Comparison of ENCODE assay signal across 8 mouse cellular contexts in genomic region chr2:31298814-31299213, GRCm38 (mm10). TPM values are rescaled to one million over a fixed set of nuclear protein-coding genes. Genes with fewer than 3 reads are reported as not detected.
DNase-seq lines count a peak whose midpoint lies in the region; ATAC-seq and TF ChIP-seq lines count a peak whose summit lies in the region.

No protein-coding gene starts in this region.

- no peaks in the 10 kb centered on the region for H3K9me3 ChIP-seq in lung, postnatal 0 days (ENCODE audit: low read length)
- no peaks in the 10 kb centered on the region for H3K9me3 ChIP-seq in limb, embryonic 13.5 days

- H3K36me3 ChIP-seq in lung, postnatal 0 days (ENCODE audit: insufficient read depth, low read length), result no peaks in the 10 kb centered on the region
- peaks cover 7% of the 10 kb centered on the region; the same call in 1 of the 2 replicates for H3K36me3 ChIP-seq in limb, embryonic 13.5 days

- WGBS in lung, postnatal 0 days, result 22% methylated on average over 4 of the region's 4 CpGs
- whole genome bisulfite sequencing in limb, embryonic 13.5 days, result 48% methylated on average over 4 of the region's 4 CpGs

- H3K27me3 ChIP-seq in lung, postnatal 0 days (replicated peaks; ENCODE audit: insufficient read depth, low read length), result no peaks in the 10 kb centered on the region
- no peaks in the 10 kb centered on the region for H3K27me3 ChIP-seq in limb, embryonic 13.5 days

- DNase-seq in frontal cortex, postnatal 10 days (ENCODE audit: low spot score in 2 of 2), result no peak
- no peak for DNase-seq in lung, postnatal 0 days (ENCODE audit: low spot score)
- DNase-seq in lung, postnatal 14 days, result no peak
- no peak for DNase-seq in thymus, postnatal 25 days
- DNase-seq in layer of hippocampus, adult 9-11 months, result no peak
- no peak for DNase-seq in embryo, embryonic 10 days (ENCODE audit: low spot score)

- no peak overlapping the region for H3K27ac ChIP-seq in lung, postnatal 0 days (ENCODE audit: low read length)
- peak overlapping the region; percentile 44; the same call in 1 of the 2 replicates for H3K27ac ChIP-seq in limb, embryonic 13.5 days

- ATAC-seq in frontal cortex, adult (ENCODE audit: low TSS enrichment), result peak; percentile 48
- ATAC-seq in lung, postnatal 0 days, result no peak
- ATAC-seq in limb, embryonic 13.5 days (ENCODE audit: low FRiP score, low read depth), result no peak

- peak overlapping the region; percentile 57; the same call in 1 of the 2 replicates for H3K4me2 ChIP-seq in lung, postnatal 0 days (replicated peaks; ENCODE audit: low read depth, low read length)
- H3K4me2 ChIP-seq in limb, embryonic 13.5 days (replicated peaks), result peak overlapping the region; percentile 69

- no peak overlapping the region for H3K4me3 ChIP-seq in lung, postnatal 0 days (ENCODE audit: low read depth, low read length)
- H3K4me3 ChIP-seq in limb, embryonic 13.5 days, result peak overlapping the region; percentile 47

- no peak for TF ChIP-seq CTCF in lung, postnatal 0 days (IDR thresholded peaks at IDR 0.05)

- H3K4me1 ChIP-seq in lung, postnatal 0 days (ENCODE audit: insufficient read depth, low read depth, low read length), result 0 out of 2 replicates have a peak, but pooled peaks cover 6% of the 10 kb centered on the region
- peaks cover 10% of the 10 kb centered on the region for H3K4me1 ChIP-seq in limb, embryonic 13.5 days

- no peak for TF ChIP-seq EP300 in lung, postnatal 0 days (IDR thresholded peaks at IDR 0.05)

- no peak overlapping the region for H3K9ac ChIP-seq in lung, postnatal 0 days (replicated peaks; ENCODE audit: low read depth)
- H3K9ac ChIP-seq in limb, embryonic 13.5 days, result peak overlapping the region; percentile 62; the same call in 1 of the 2 replicates

RNA-seq across cellular contexts. Expression of gene Hmcn2, which starts 15.4 kb away (rescaled TPM):
- polyA plus RNA-seq in lung, postnatal 0 days (2015; fragmentation: Nextera tagmentation; extraction: Ambion mirVana), result 1.1 and 1.3 TPM in 2 replicates
- polyA plus RNA-seq in limb, embryonic 13.5 days (2015; fragmentation: Nextera tagmentation; extraction: Ambion mirVana), result 0.03 and 0.06 TPM in 2 replicates

RNA-seq across cellular contexts. Expression of gene Ncs1, which starts 53.2 kb away (rescaled TPM):
- polyA plus RNA-seq in lung, postnatal 0 days (2015; fragmentation: Nextera tagmentation; extraction: Ambion mirVana), result 3.8 and 4.7 TPM in 2 replicates
- polyA plus RNA-seq in limb, embryonic 13.5 days (2015; fragmentation: Nextera tagmentation; extraction: Ambion mirVana), result 46.4 and 49.6 TPM in 2 replicates
